Mouse (Mus musculus): ENCODE measurements around the gene Mucl3. TPM values are rescaled to one million over a fixed set of nuclear protein-coding genes. Genes with fewer than 3 reads are reported as not detected.

The Mucl3 gene
- polyA plus RNA-seq (2015; fragmentation: Nextera tagmentation; extraction: Ambion mirVana) = not detected in 2 replicates

- H3K36me3 ChIP-seq (ENCODE audit: control insufficient read depth, insufficient read depth, low read length) = no peaks in the 10 kb centered on the region
- no peak for ATAC-seq
- no peaks in the 10 kb centered on the region for H3K27me3 ChIP-seq (replicated peaks; ENCODE audit: control insufficient read depth, insufficient read depth, low read length)
- H3K27ac ChIP-seq (ENCODE audit: low read depth, low read length) = no peak within 1 kb of the TSS
- H3K4me2 ChIP-seq (ENCODE audit: low read length) = no peak within 1 kb of the TSS
- H3K9me3 ChIP-seq (ENCODE audit: control insufficient read depth, low read length) = no peaks in the 10 kb centered on the region
- no peak within 1 kb of the TSS for H3K9ac ChIP-seq (ENCODE audit: low read depth, low read length)
- no peak within 1 kb of the TSS for H3K4me3 ChIP-seq (ENCODE audit: low read length)
- no peaks in the 10 kb centered on the region for H3K4me1 ChIP-seq (ENCODE audit: control insufficient read depth, insufficient read depth, low read depth, low read length)
- WGBS = 76% methylated on average over 13 of the region's 13 CpGs
Observed at GRCm38 (mm10) chr17:35643609-35644236, at the start of gene Mucl3. Mucl3 (minus strand) TSS chr17:35643695.

GRCm38 (mm10) chr17:35692368-35692767 lies 48.9 kb upstream of the Mucl3 start:
- no peak overlapping the region for H3K4me2 ChIP-seq (ENCODE audit: low read length)
- 76% methylated on average over 4 of the region's 4 CpGs for WGBS
- no peaks in the 10 kb centered on the region for H3K9me3 ChIP-seq (ENCODE audit: control insufficient read depth, low read length)
- peaks cover 7% of the 10 kb centered on the region for H3K4me1 ChIP-seq (ENCODE audit: control insufficient read depth, insufficient read depth, low read depth, low read length)
- no peak overlapping the region for H3K27ac ChIP-seq (ENCODE audit: low read depth, low read length)
- no peak overlapping the region for H3K4me3 ChIP-seq (ENCODE audit: low read length)
- peaks cover 46% of the 10 kb centered on the region for H3K36me3 ChIP-seq (ENCODE audit: control insufficient read depth, insufficient read depth, low read length)
- ATAC-seq = no peak
- H3K9ac ChIP-seq (ENCODE audit: low read depth, low read length) = no peak overlapping the region
- no peaks in the 10 kb centered on the region for H3K27me3 ChIP-seq (replicated peaks; ENCODE audit: control insufficient read depth, insufficient read depth, low read length)

- Histone ChIP-seq H3K4me1 (ENCODE audit: control insufficient read depth, insufficient read depth, low read depth, low read length) (peaks cover 2% of the 10 kb centered on the region), H3K9ac (ENCODE audit: low read depth, low read length) (no peak overlapping the region), H3K4me2 (ENCODE audit: low read length) (no peak overlapping the region), H3K27me3 (replicated peaks; ENCODE audit: control insufficient read depth, insufficient read depth, low read length) (no peaks in the 10 kb centered on the region), H3K36me3 (ENCODE audit: control insufficient read depth, insufficient read depth, low read length) (peaks cover 51% of the 10 kb centered on the region), H3K4me3 (ENCODE audit: low read length) (no peak overlapping the region), H3K9me3 (ENCODE audit: control insufficient read depth, low read length) (no peaks in the 10 kb centered on the region), H3K27ac (ENCODE audit: low read depth, low read length) (no peak overlapping the region)
- no peak for ATAC-seq
- 89% methylated on average over 4 of the region's 4 CpGs for WGBS
Observed at GRCm38 (mm10) chr17:35691811-35692210, 48.3 kb upstream of the Mucl3 start.

GRCm38 (mm10) chr17:35689936-35690645 lies 46.6 kb upstream of the Mucl3 start:
- peaks cover 57% of the 10 kb centered on the region for H3K36me3 ChIP-seq (ENCODE audit: control insufficient read depth, insufficient read depth, low read length)
- H3K27ac ChIP-seq (ENCODE audit: low read depth, low read length) = no peak overlapping the region
- H3K4me2 ChIP-seq (ENCODE audit: low read length) = no peak overlapping the region
- ATAC-seq = no peak
- H3K4me1 ChIP-seq (ENCODE audit: control insufficient read depth, insufficient read depth, low read depth, low read length) = peaks cover 2% of the 10 kb centered on the region; the same call in 1 of the 2 replicates
- no peaks in the 10 kb centered on the region for H3K27me3 ChIP-seq (replicated peaks; ENCODE audit: control insufficient read depth, insufficient read depth, low read length)
- no peak overlapping the region for H3K4me3 ChIP-seq (ENCODE audit: low read length)
- no peaks in the 10 kb centered on the region for H3K9me3 ChIP-seq (ENCODE audit: control insufficient read depth, low read length)
- WGBS = 88% methylated on average over 18 of the region's 18 CpGs
- H3K9ac ChIP-seq (ENCODE audit: low read depth, low read length) = no peak overlapping the region

GRCm38 (mm10) chr17:35688347-35689175 lies 45.1 kb upstream of the Mucl3 start:
- 88% methylated on average over 25 of the region's 25 CpGs for WGBS
- peaks cover 64% of the 10 kb centered on the region for H3K36me3 ChIP-seq (ENCODE audit: control insufficient read depth, insufficient read depth, low read length)
- H3K9me3 ChIP-seq (ENCODE audit: control insufficient read depth, low read length) = no peaks in the 10 kb centered on the region
- H3K4me2 ChIP-seq (ENCODE audit: low read length) = no peak overlapping the region
- 0 out of 2 replicates have a peak, but pooled peaks have one; percentile 1 for ATAC-seq
- no peak overlapping the region for H3K4me3 ChIP-seq (ENCODE audit: low read length)
- peaks cover 3% of the 10 kb centered on the region; the same call in 1 of the 2 replicates for H3K4me1 ChIP-seq (ENCODE audit: control insufficient read depth, insufficient read depth, low read depth, low read length)
- no peak overlapping the region for H3K9ac ChIP-seq (ENCODE audit: low read depth, low read length)
- H3K27ac ChIP-seq (ENCODE audit: low read depth, low read length) = no peak overlapping the region
- H3K27me3 ChIP-seq (replicated peaks; ENCODE audit: control insufficient read depth, insufficient read depth, low read length) = no peaks in the 10 kb centered on the region

- Histone ChIP-seq H3K27me3 (replicated peaks; ENCODE audit: control insufficient read depth, insufficient read depth, low read length) (no peaks in the 10 kb centered on the region), H3K4me3 (ENCODE audit: low read length) (no peak overlapping the region), H3K36me3 (ENCODE audit: control insufficient read depth, insufficient read depth, low read length) (peaks cover 59% of the 10 kb centered on the region), H3K9ac (ENCODE audit: low read depth, low read length) (no peak overlapping the region), H3K4me1 (ENCODE audit: control insufficient read depth, insufficient read depth, low read depth, low read length) (peaks cover 3% of the 10 kb centered on the region; the same call in 1 of the 2 replicates), H3K27ac (ENCODE audit: low read depth, low read length) (no peak overlapping the region), H3K9me3 (ENCODE audit: control insufficient read depth, low read length) (no peaks in the 10 kb centered on the region), H3K4me2 (ENCODE audit: low read length) (no peak overlapping the region)
- ATAC-seq = no peak
- WGBS = 53% methylated on average over 9 of the region's 9 CpGs
Observed at GRCm38 (mm10) chr17:35685061-35685460, 41.6 kb upstream of the Mucl3 start.

GRCm38 (mm10) chr17:35681986-35682385 lies 38.5 kb upstream of the Mucl3 start:
- peaks cover 43% of the 10 kb centered on the region for H3K36me3 ChIP-seq (ENCODE audit: control insufficient read depth, insufficient read depth, low read length)
- H3K4me2 ChIP-seq (ENCODE audit: low read length) = no peak overlapping the region
- H3K9me3 ChIP-seq (ENCODE audit: control insufficient read depth, low read length) = no peaks in the 10 kb centered on the region
- H3K27ac ChIP-seq (ENCODE audit: low read depth, low read length) = no peak overlapping the region
- H3K4me3 ChIP-seq (ENCODE audit: low read length) = no peak overlapping the region
- H3K9ac ChIP-seq (ENCODE audit: low read depth, low read length) = no peak overlapping the region
- peaks cover 3% of the 10 kb centered on the region; the same call in 1 of the 2 replicates for H3K4me1 ChIP-seq (ENCODE audit: control insufficient read depth, insufficient read depth, low read depth, low read length)
- ATAC-seq = no peak
- WGBS = 84% methylated on average over 13 of the region's 13 CpGs
- H3K27me3 ChIP-seq (replicated peaks; ENCODE audit: control insufficient read depth, insufficient read depth, low read length) = no peaks in the 10 kb centered on the region

- Histone ChIP-seq H3K4me2 (ENCODE audit: low read length) (no peak overlapping the region), H3K9ac (ENCODE audit: low read depth, low read length) (no peak overlapping the region), H3K27ac (ENCODE audit: low read depth, low read length) (no peak overlapping the region), H3K4me1 (ENCODE audit: control insufficient read depth, insufficient read depth, low read depth, low read length) (peaks cover 3% of the 10 kb centered on the region; the same call in 1 of the 2 replicates), H3K4me3 (ENCODE audit: low read length) (no peak overlapping the region), H3K36me3 (ENCODE audit: control insufficient read depth, insufficient read depth, low read length) (peaks cover 35% of the 10 kb centered on the region), H3K27me3 (replicated peaks; ENCODE audit: control insufficient read depth, insufficient read depth, low read length) (no peaks in the 10 kb centered on the region), H3K9me3 (ENCODE audit: control insufficient read depth, low read length) (no peaks in the 10 kb centered on the region)
- WGBS = 36% methylated on average over 6 of the region's 6 CpGs
- ATAC-seq = no peak
Observed at GRCm38 (mm10) chr17:35680591-35680990, 37.1 kb upstream of the Mucl3 start.

Data from hindbrain, embryonic 16.5 days (tissue).